Mouse (Mus musculus) lung, postnatal 0 days (tissue): ENCODE results near the gene Ap2a1. TPM values are rescaled to one million over a fixed set of nuclear protein-coding genes. Genes with fewer than 3 reads are reported as not detected.
A peak's percentile ranks its signal among the peaks of the same experiment; 100 is the strongest.

ENCODE experiments used
- ATAC-seq: fragments of 200-750 bp; cut with Nextera tagmentation; 2 replicates; pipeline ENCODE4 v1.8.0; 2017; ENCODE audit warnings: moderate library complexity
- DNase-seq: peaks from one replicate; pipeline ENCODE4 v3.0.0-alpha.2; 2016; ENCODE audit warnings: low spot score
- H3K27ac ChIP-seq: fragments of 300-500 bp; sonication (generic); 2 replicates; pipeline ENCODE4 v1.5.1; 2014; ENCODE audit warnings: antibody characterized with exemption, mild to moderate bottlenecking, low read length, mixed read lengths
- H3K27me3 ChIP-seq: fragments of 300-500 bp; sonication (generic); replicated peaks from 2 replicates; pipeline ENCODE4 v1.6.1; 2014; ENCODE audit warnings: low read length, mixed read lengths; ENCODE audit not compliant: insufficient read depth
- H3K36me3 ChIP-seq: fragments of 300-500 bp; sonication (generic); 2 replicates; pipeline ENCODE4 v1.6.1; 2014; ENCODE audit warnings: low read length, mixed read lengths; ENCODE audit not compliant: insufficient read depth
- H3K4me1 ChIP-seq: fragments of 300-500 bp; sonication (generic); 2 replicates; pipeline ENCODE4 v1.6.1; 2014; ENCODE audit warnings: antibody characterized with exemption, low read depth, low read length, mixed read lengths; ENCODE audit not compliant: insufficient read depth
- H3K4me2 ChIP-seq: fragments of 300-500 bp; sonication (generic); replicated peaks from 2 replicates; pipeline ENCODE4 v1.6.1; 2014; ENCODE audit warnings: low read depth, mild to moderate bottlenecking, low read length, moderate library complexity, mixed read lengths
- H3K4me3 ChIP-seq: fragments of 300-500 bp; sonication (generic); 2 replicates; pipeline ENCODE4 v1.5.1; 2014; ENCODE audit warnings: low read depth, low read length
- H3K9ac ChIP-seq: fragments of 300-500 bp; sonication (generic); replicated peaks from 2 replicates; pipeline ENCODE4 v1.6.1; 2014; ENCODE audit warnings: low read depth, mild to moderate bottlenecking
- H3K9me3 ChIP-seq: fragments of 300-500 bp; sonication (generic); 2 replicates; pipeline ENCODE4 v1.6.1; 2016; ENCODE audit warnings: low read length, mixed read lengths
- CTCF ChIP-seq: IDR thresholded peaks from 2 replicates; pipeline ENCODE4 v1.5.1; 2016; ENCODE audit warnings: antibody characterized with exemption, mild to moderate bottlenecking
- EP300 ChIP-seq: IDR thresholded peaks from 2 replicates; pipeline ENCODE4 v1.6.1; 2016; ENCODE audit warnings: antibody characterized with exemption, mild to moderate bottlenecking, control low read depth
- whole genome bisulfite sequencing: fragments of 180-500 bp; shearing (Covaris S2); extraction: QIAGEN DNeasy Blood & Tissue Kit; methylation state at CpG from one replicate; pipeline ENCODE4 v1.1.7; 2014; 5-methylcytosine and 5-hydroxymethylcytosine counted together
- polyA plus RNA-seq: library from polyadenylated mRNA; unstranded; fragments of >200 nt; fragmentation: Nextera tagmentation; extraction: Ambion mirVana; gene quantifications from 2 replicates; pipeline ENCODE4 v1.2.1, GENCODE M21; 2015

The Ap2a1 gene
- polyA plus RNA-seq, 1 experiment from 2014 or later, result 36.1 TPM

DNA sequence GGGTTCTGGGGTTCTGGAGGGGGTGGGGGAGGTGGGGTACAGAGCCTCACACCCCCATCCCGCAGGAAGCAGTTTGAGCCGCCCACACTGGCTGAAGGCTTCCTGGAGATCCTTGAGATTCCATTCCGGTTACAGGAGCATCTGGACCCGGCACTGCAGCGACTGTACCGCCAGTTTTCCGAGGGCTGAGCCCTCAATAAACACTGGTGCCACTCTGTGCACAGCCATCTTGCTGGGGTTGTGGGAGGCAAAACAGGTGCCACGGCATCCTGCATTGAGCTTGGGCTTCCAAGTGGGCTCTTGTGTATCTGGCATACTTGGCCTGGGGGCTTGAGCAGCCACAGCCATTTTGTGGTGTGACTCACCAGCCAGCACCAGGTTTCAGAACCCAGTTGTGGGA, 66.9 kb downstream of the Ap2a1 start:
- WGBS, result 45% methylated on average over 8 of the region's 8 CpGs
- no peak for DNase-seq
- Histone ChIP-seq H3K9ac (no peak overlapping the region), H3K27me3 (no peaks in the 10 kb centered on the region), H3K4me1 (peaks cover 19% of the 10 kb centered on the region), H3K9me3 (no peaks in the 10 kb centered on the region), H3K4me3 (no peak overlapping the region), H3K36me3 (peaks cover 25% of the 10 kb centered on the region), H3K4me2 (no peak overlapping the region), H3K27ac (no peak overlapping the region)
- TF ChIP-seq EP300 (no peak), CTCF (no peak)
- ATAC-seq, result no peak

GRCm38 (mm10) chr7:44861429-44861816, 67.9 kb downstream of the Ap2a1 start:
- ATAC-seq (no peak), DNase-seq (no peak)
- Histone ChIP-seq H3K9ac (no peak overlapping the region), H3K9me3 (no peaks in the 10 kb centered on the region), H3K36me3 (peaks cover 25% of the 10 kb centered on the region), H3K4me2 (no peak overlapping the region), H3K27ac (no peak overlapping the region), H3K4me1 (peaks cover 14% of the 10 kb centered on the region), H3K4me3 (no peak overlapping the region), H3K27me3 (no peaks in the 10 kb centered on the region)
- TF ChIP-seq CTCF, result peak; percentile 28
- no peak for TF ChIP-seq EP300
- WGBS, result 76% methylated on average over 14 of the region's 14 CpGs

DNA sequence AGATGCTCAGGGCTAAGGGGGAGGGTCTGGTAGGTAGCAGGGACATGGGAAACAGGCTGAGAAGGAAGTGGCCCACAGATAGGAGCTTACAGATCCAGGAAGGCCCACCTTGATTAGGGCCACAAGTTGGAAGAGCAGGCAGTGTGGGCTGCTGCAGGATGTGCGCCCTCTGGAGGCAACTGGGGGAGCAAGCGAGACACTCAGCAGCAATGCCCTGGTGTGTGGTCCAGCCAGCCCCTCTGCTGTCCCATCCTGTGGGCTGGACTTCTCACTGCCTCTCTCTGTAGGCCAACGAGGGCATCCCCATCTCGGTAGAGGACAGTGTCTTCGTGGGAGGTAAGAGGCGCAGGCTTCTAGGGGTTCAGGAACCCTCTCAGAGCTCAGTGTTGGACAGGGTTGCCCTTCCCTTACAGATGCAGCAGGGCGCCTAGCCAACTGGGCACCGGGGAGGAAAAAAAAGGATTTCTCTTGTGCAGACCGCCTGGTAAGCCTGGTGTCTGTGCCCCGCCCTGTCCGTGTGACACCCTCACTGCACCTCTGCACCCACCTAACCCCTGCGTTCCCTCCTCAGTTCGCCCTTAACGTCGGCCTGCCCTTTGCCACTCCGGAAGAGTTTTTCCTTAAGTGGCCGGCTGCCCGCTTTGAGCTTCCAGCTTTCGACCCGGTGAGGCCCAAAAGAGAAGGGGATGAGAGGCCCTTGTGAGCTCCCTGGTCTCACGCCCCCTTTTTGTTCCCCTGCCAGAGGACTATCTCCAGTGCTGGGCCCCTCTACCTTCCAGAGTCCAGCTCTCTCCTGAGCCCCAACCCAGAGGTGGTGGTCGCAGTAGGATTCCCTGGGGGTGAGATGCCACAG, 68.5 kb downstream of the Ap2a1 start:
- Histone ChIP-seq H3K9me3 (no peaks in the 10 kb centered on the region), H3K4me2 (no peak overlapping the region), H3K36me3 (peaks cover 25% of the 10 kb centered on the region), H3K4me3 (no peak overlapping the region), H3K4me1 (peaks cover 10% of the 10 kb centered on the region), H3K9ac (no peak overlapping the region), H3K27ac (no peak overlapping the region), H3K27me3 (no peaks in the 10 kb centered on the region)
- ATAC-seq, result peak; percentile 44
- DNase-seq, result peak; percentile 79
- peak; percentile 94 for TF ChIP-seq CTCF
- TF ChIP-seq EP300, result no peak
- 49% methylated on average over 22 of the region's 22 CpGs for WGBS

- TF ChIP-seq EP300 (no peak), CTCF (no peak)
- no peak overlapping the region for H3K4me3 ChIP-seq
- ATAC-seq, result no peak
- no peak for DNase-seq
- H3K9ac ChIP-seq, result no peak overlapping the region
- H3K27ac ChIP-seq, result no peak overlapping the region
- H3K4me2 ChIP-seq, result no peak overlapping the region
- H3K36me3 ChIP-seq, result peaks cover 25% of the 10 kb centered on the region
- H3K27me3 ChIP-seq, result no peaks in the 10 kb centered on the region
- H3K4me1 ChIP-seq, result peaks cover 11% of the 10 kb centered on the region
- WGBS, result 85% methylated on average over 11 of the region's 11 CpGs
- no peaks in the 10 kb centered on the region for H3K9me3 ChIP-seq
Measured at GRCm38 (mm10) chr7:44859896-44860295, 69.4 kb downstream of the Ap2a1 start.

DNA sequence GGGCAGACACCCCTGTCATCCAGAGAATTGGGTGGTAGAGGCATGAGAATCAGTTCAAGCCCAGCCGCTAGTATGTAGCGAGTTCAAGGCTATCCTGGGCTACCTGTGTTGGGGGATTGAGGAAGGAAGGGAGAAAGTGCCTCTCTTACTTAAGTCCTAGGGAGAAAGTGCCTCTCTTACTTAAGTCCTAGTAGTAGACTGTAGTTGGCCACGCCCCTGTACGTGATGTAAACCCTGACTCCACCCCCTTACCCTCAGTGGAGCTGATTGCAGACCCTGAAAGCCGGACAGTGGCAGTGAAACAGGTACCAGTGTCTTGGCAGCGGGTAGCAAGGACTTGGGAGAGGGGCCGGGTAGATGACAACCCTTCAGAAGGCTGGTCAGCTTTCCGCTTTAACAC, 71.4 kb downstream of the Ap2a1 start:
- peak overlapping the region; percentile 96 for H3K4me2 ChIP-seq
- H3K9ac ChIP-seq, result no peak overlapping the region
- H3K4me1 ChIP-seq, result peaks cover 18% of the 10 kb centered on the region
- TF ChIP-seq EP300, result no peak
- no peak for TF ChIP-seq CTCF
- H3K4me3 ChIP-seq, result peak overlapping the region; percentile 69
- 23% methylated on average over 8 of the region's 8 CpGs for WGBS
- no peak for ATAC-seq
- peaks cover 9% of the 10 kb centered on the region; the same call in 1 of the 2 replicates for H3K36me3 ChIP-seq
- H3K9me3 ChIP-seq, result no peaks in the 10 kb centered on the region
- peak; percentile 87 for DNase-seq
- H3K27me3 ChIP-seq, result no peaks in the 10 kb centered on the region
- peak overlapping the region; percentile 93 for H3K27ac ChIP-seq

- peak; percentile 41 for ATAC-seq
- under 1% methylated on average over 32 of the region's 32 CpGs for WGBS
- Histone ChIP-seq H3K27ac (peak within 1 kb of the TSS; percentile 93), H3K9ac (peak within 1 kb of the TSS; percentile 74), H3K27me3 (no peaks in the 10 kb centered on the region), H3K4me1 (peaks cover 18% of the 10 kb centered on the region), H3K4me3 (peak within 1 kb of the TSS; percentile 69), H3K9me3 (no peaks in the 10 kb centered on the region), H3K4me2 (peak within 1 kb of the TSS; percentile 96), H3K36me3 (0 out of 2 replicates have a peak, but pooled peaks cover 2% of the 10 kb centered on the region)
- TF ChIP-seq CTCF, result 0 out of 2 replicates have a peak, but pooled peaks have one; percentile 8
- peak; percentile 24; the same call in 1 of the 2 replicates for TF ChIP-seq EP300
- peak; percentile 95 for DNase-seq
Measured at GRCm38 (mm10) chr7:44857042-44857552, 72.2 kb downstream of the Ap2a1 start, which contains the start of gene Pnkp. Gene Pnkp, plus strand, starts transcription at chr7:44857139.
